Mouse (Mus musculus) gastrocnemius, postnatal 10 days (tissue): ENCODE measurements around the gene Phldb2. TPM values are rescaled to one million over a fixed set of nuclear protein-coding genes. Genes with fewer than 3 reads are reported as not detected.
A peak's percentile ranks its signal among the peaks of the same experiment; 100 is the strongest.

Source experiments
- DNase-seq: peaks from one replicate; pipeline ENCODE4 v3.0.0; 2021; ENCODE audit warnings: mixed read lengths
- total RNA-seq, 2 experiments: library from RNA; stranded (reverse); gene quantifications; 2 replicates each; pipeline ENCODE4 v1.2.3; 2021

The Phldb2 gene
- total RNA-seq, 2 experiments from 2014 or later = 28.5 to 38.6 TPM

GRCm38 (mm10) chr16:45791286-45791685 lies 162.1 kb downstream of the Phldb2 start:
- no peak for DNase-seq

- no peak for DNase-seq
Measured at GRCm38 (mm10) chr16:45789311-45789710, 164.1 kb downstream of the Phldb2 start.

- DNase-seq = no peak
Measured at GRCm38 (mm10) chr16:45787650-45788049, 165.7 kb downstream of the Phldb2 start.

- no peak for DNase-seq
Measured at GRCm38 (mm10) chr16:45786639-45787038, 166.8 kb downstream of the Phldb2 start.

GRCm38 (mm10) chr16:45780001-45780400 lies 173.4 kb downstream of the Phldb2 start:
- no peak for DNase-seq

GRCm38 (mm10) chr16:45774813-45775212 lies 178.6 kb downstream of the Phldb2 start:
- no peak for DNase-seq

GRCm38 (mm10) chr16:45770914-45771313 lies 182.5 kb downstream of the Phldb2 start:
- DNase-seq = no peak

GRCm38 (mm10) chr16:45767853-45768640 lies 185.4 kb downstream of the Phldb2 start:
- no peak for DNase-seq

GRCm38 (mm10) chr16:45767434-45767833 lies 186.0 kb downstream of the Phldb2 start:
- DNase-seq = no peak

GRCm38 (mm10) chr16:45765801-45766494 lies 187.4 kb downstream of the Phldb2 start:
- DNase-seq = no peak

- no peak for DNase-seq
Measured at GRCm38 (mm10) chr16:45765102-45765501, 188.3 kb downstream of the Phldb2 start.

- no peak for DNase-seq
Measured at GRCm38 (mm10) chr16:45762859-45763505, 190.4 kb downstream of the Phldb2 start.

- no peak for DNase-seq
Measured at GRCm38 (mm10) chr16:45761425-45761824, 192.0 kb downstream of the Phldb2 start.

GRCm38 (mm10) chr16:45758726-45759269 lies 194.6 kb downstream of the Phldb2 start:
- no peak for DNase-seq

GRCm38 (mm10) chr16:45757421-45758078 lies 195.8 kb downstream of the Phldb2 start:
- DNase-seq = no peak

- DNase-seq = peak; percentile 23
Measured at GRCm38 (mm10) chr16:45756855-45757254, 196.5 kb downstream of the Phldb2 start.

GRCm38 (mm10) chr16:45743591-45744144 lies 209.7 kb downstream of the Phldb2 start:
- no peak for DNase-seq

GRCm38 (mm10) chr16:45742615-45743476 lies 210.6 kb downstream of the Phldb2 start, which contains the start of gene Abhd10:
Gene Abhd10 (minus strand): TSS chr16:45742955.
- DNase-seq = peak; percentile 98

GRCm38 (mm10) chr16:45737880-45738279 lies 215.5 kb downstream of the Phldb2 start:
- DNase-seq = no peak

- no peak for DNase-seq
Measured at GRCm38 (mm10) chr16:45736724-45737123, 216.7 kb downstream of the Phldb2 start.

GRCm38 (mm10) chr16:45729163-45729562 lies 224.2 kb downstream of the Phldb2 start:
- DNase-seq = no peak
